Mouse (Mus musculus): ENCODE measurements around the gene Mex3a.

DNA sequence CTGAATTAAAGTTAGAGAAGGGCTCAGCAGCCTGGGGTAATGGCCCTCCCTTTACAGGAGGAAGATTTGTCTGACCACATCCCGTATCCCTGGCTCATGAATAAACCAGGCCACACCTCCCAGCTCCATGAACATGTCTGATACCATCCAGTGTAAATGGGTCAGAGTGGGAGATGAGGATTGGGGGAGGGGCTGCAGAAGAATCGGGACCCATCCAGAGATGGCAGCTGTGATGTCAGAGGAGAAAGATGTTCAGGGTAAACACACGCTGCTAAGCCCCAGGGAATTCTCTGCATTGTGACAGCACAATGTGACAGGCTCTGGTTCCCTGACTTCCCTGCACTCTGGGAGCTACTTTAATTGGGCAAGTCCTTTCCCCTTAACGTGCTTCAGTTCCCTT lies 31.2 kb downstream of the Mex3a start:
- TF ChIP-seq CTCF (IDR thresholded peaks at IDR 0.05; ENCODE audit: extremely low read depth, insufficient read depth, insufficient read length, insufficient replicate concordance) (no peak), POLR2A (IDR thresholded peaks at IDR 0.05; ENCODE audit: low read depth, low read length) (no peak)
